Mouse (Mus musculus) liver, adult (tissue): ENCODE data around the gene Eya3.

Experiments
- GATA4 ChIP-seq: IDR thresholded peaks from 2 replicates; pipeline ENCODE4 v1.6.1; 2014; ENCODE audit warnings: mild to moderate bottlenecking, low read length; ENCODE audit not compliant: insufficient replicate concordance

The Eya3 gene

GRCm38 (mm10) chr4:132749258-132749982 is 110.6 kb downstream of the Eya3 start:
- TF ChIP-seq GATA4 = no peak

- TF ChIP-seq GATA4 = no peak
Measured at GRCm38 (mm10) chr4:132752992-132753391, 114.2 kb downstream of the Eya3 start.

GRCm38 (mm10) chr4:132756974-132757373 is 118.2 kb downstream of the Eya3 start, which contains the start of gene Smpdl3b:
TSS of gene Smpdl3b (minus strand) at chr4:132757252.
- TF ChIP-seq GATA4 = no peak

- no peak for TF ChIP-seq GATA4
Measured at GRCm38 (mm10) chr4:132757633-132758351, 119.0 kb downstream of the Eya3 start.

- no peak for TF ChIP-seq GATA4
Measured at GRCm38 (mm10) chr4:132760296-132760695, 121.5 kb downstream of the Eya3 start.

GRCm38 (mm10) chr4:132762602-132763001 is 123.8 kb downstream of the Eya3 start:
- TF ChIP-seq GATA4 = no peak

- no peak; the same call in 1 of the 2 replicates for TF ChIP-seq GATA4
Measured at GRCm38 (mm10) chr4:132767914-132768876, 129.4 kb downstream of the Eya3 start, which contains the start of gene Rpa2. TSS of gene Rpa2 (plus strand) at chr4:132768332.

GRCm38 (mm10) chr4:132771776-132772175 is 133.0 kb downstream of the Eya3 start:
- TF ChIP-seq GATA4 = no peak
